Mouse (Mus musculus): ENCODE data around the gene Gm7168.
"Not testable (repeated sequence)": the region's sequence is repeated elsewhere in the genome, so short reads cannot be mapped to it uniquely, and the experiment has no call there.

Gm7168 gene

GRCm38 (mm10) chr17:13993425-13993824 lies 45.3 kb downstream of the Gm7168 start:
- not testable (repeated sequence) for DNase-seq (ENCODE audit: low read depth, low spot score)

Data from retina, adult 2 months (tissue).